Mouse (Mus musculus) midbrain, embryonic 14.5 days (tissue): ENCODE data around the gene Crebrf. TPM values are rescaled to one million over a fixed set of nuclear protein-coding genes. Genes with fewer than 3 reads are reported as not detected.

Experiments used
- ATAC-seq: fragments of 200-750 bp; cut with Nextera tagmentation; 2 replicates; pipeline ENCODE4 v1.8.0; 2017; ENCODE audit warnings: moderate number of reproducible peaks, moderate library complexity; ENCODE audit not compliant: low FRiP score, low TSS enrichment
- DNase-seq: peaks from one replicate; pipeline ENCODE4 v3.0.0-alpha.2; 2015
- H3K27ac ChIP-seq: fragments of 300-500 bp; sonication (generic); replicated peaks from 2 replicates; pipeline ENCODE4 v1.5.1; 2014; ENCODE audit warnings: mild to moderate bottlenecking, low read depth, low read length, moderate library complexity
- H3K27me3 ChIP-seq: fragments of 300-500 bp; sonication (generic); 2 replicates; pipeline ENCODE4 v1.6.1; 2014; ENCODE audit warnings: low read length, control low read depth, mixed read lengths; ENCODE audit not compliant: control insufficient read depth, insufficient read depth
- H3K36me3 ChIP-seq: fragments of 300-500 bp; sonication (generic); 2 replicates; pipeline ENCODE4 v1.6.1; 2014; ENCODE audit warnings: low read length, control low read depth; ENCODE audit not compliant: control insufficient read depth, insufficient read depth
- H3K4me1 ChIP-seq: fragments of 300-500 bp; sonication (generic); 2 replicates; pipeline ENCODE4 v1.6.1; 2014; ENCODE audit warnings: mild to moderate bottlenecking, antibody characterized with exemption, low read length, control low read depth; ENCODE audit not compliant: control insufficient read depth, insufficient read depth
- H3K4me2 ChIP-seq: fragments of 300-500 bp; sonication (generic); 2 replicates; pipeline ENCODE4 v1.6.1; 2014; ENCODE audit warnings: mild to moderate bottlenecking, low read length, moderate library complexity
- H3K4me3 ChIP-seq: fragments of 300-500 bp; sonication (generic); replicated peaks from 2 replicates; pipeline ENCODE4 v1.5.1; 2014; ENCODE audit warnings: low read depth, low read length
- H3K9ac ChIP-seq: fragments of 300-500 bp; sonication (generic); replicated peaks from 2 replicates; pipeline ENCODE4 v1.6.1; 2014; ENCODE audit warnings: mild to moderate bottlenecking, low read length, moderate library complexity
- H3K9me3 ChIP-seq: fragments of 300-500 bp; sonication (generic); 2 replicates; pipeline ENCODE4 v1.6.1; 2016; ENCODE audit warnings: low read length, control low read depth, mixed read lengths; ENCODE audit not compliant: control insufficient read depth
- WGBS: fragments of 180-500 bp; shearing (Covaris S2); extraction: QIAGEN DNeasy Blood & Tissue Kit; methylation state at CpG from one replicate; pipeline ENCODE4 v1.1.7; 2014; 5-methylcytosine and 5-hydroxymethylcytosine counted together
- polyA plus RNA-seq: library from polyadenylated mRNA; unstranded; fragments of >200 nt; fragmentation: Nextera tagmentation; extraction: Ambion mirVana; gene quantifications from 2 replicates; pipeline ENCODE4 v1.2.1, GENCODE M21; 2014

Crebrf gene
- polyA plus RNA-seq, 1 experiment from 2014 or later = 18.1 TPM

GRCm38 (mm10) chr17:26778430-26779100 is 63.1 kb downstream of the Crebrf start:
- no peaks in the 10 kb centered on the region for H3K27me3 ChIP-seq
- peaks cover 5% of the 10 kb centered on the region; the same call in 1 of the 2 replicates for H3K36me3 ChIP-seq
- ATAC-seq (no peak), DNase-seq (no peak)
- peaks cover 8% of the 10 kb centered on the region for H3K4me1 ChIP-seq
- H3K9me3 ChIP-seq = no peaks in the 10 kb centered on the region
- H3K27ac ChIP-seq = no peak overlapping the region
- H3K4me2 ChIP-seq = no peak overlapping the region
- 95% methylated on average over 3 of the region's 3 CpGs for WGBS
- no peak overlapping the region for H3K4me3 ChIP-seq
- no peak overlapping the region for H3K9ac ChIP-seq

GRCm38 (mm10) chr17:26779471-26779870 is 64.0 kb downstream of the Crebrf start:
- H3K4me2 ChIP-seq = no peak overlapping the region
- peaks cover 12% of the 10 kb centered on the region for H3K36me3 ChIP-seq
- H3K4me3 ChIP-seq = no peak overlapping the region
- no peak overlapping the region for H3K9ac ChIP-seq
- WGBS = 91% methylated on average over 2 of the region's 2 CpGs
- ATAC-seq = no peak
- DNase-seq = no peak
- peaks cover 8% of the 10 kb centered on the region for H3K4me1 ChIP-seq
- no peaks in the 10 kb centered on the region for H3K27me3 ChIP-seq
- H3K27ac ChIP-seq = no peak overlapping the region
- no peaks in the 10 kb centered on the region for H3K9me3 ChIP-seq

GRCm38 (mm10) chr17:26780750-26781571 is 65.5 kb downstream of the Crebrf start, which contains the start of gene Bnip1:
Bnip1 (plus strand) TSS chr17:26781066.
- peak; percentile 92 for DNase-seq

GRCm38 (mm10) chr17:26781610-26782043 is 66.2 kb downstream of the Crebrf start:
- Histone ChIP-seq H3K27ac (no peak overlapping the region), H3K9me3 (no peaks in the 10 kb centered on the region), H3K4me1 (peaks cover 8% of the 10 kb centered on the region), H3K27me3 (no peaks in the 10 kb centered on the region), H3K4me3 (peak overlapping the region; percentile 78), H3K9ac (peak overlapping the region; percentile 81), H3K36me3 (peaks cover 32% of the 10 kb centered on the region), H3K4me2 (peak overlapping the region; percentile 87)
- DNase-seq (no peak), ATAC-seq (no peak)
- 25% methylated on average over 5 of the region's 5 CpGs for WGBS

More at GRCm38 (mm10) chr17:26780750-26781571, 65.5 kb downstream of the Crebrf start, which contains the start of gene Bnip1:
- H3K9me3 ChIP-seq = no peaks in the 10 kb centered on the region
- peak within 1 kb of the TSS; percentile 61; the same call in 1 of the 2 replicates for H3K27ac ChIP-seq
- WGBS = under 1% methylated on average over 42 of the region's 42 CpGs
- peak within 1 kb of the TSS; percentile 87 for H3K4me2 ChIP-seq
- H3K4me3 ChIP-seq = peak within 1 kb of the TSS; percentile 78
- H3K27me3 ChIP-seq = no peaks in the 10 kb centered on the region
- ATAC-seq = peak; percentile 57; the same call in 1 of the 2 replicates
- H3K9ac ChIP-seq = peak within 1 kb of the TSS; percentile 81
- H3K36me3 ChIP-seq = peaks cover 25% of the 10 kb centered on the region
- H3K4me1 ChIP-seq = peaks cover 8% of the 10 kb centered on the region

GRCm38 (mm10) chr17:26784525-26784924 is 69.1 kb downstream of the Crebrf start:
- WGBS = 93% methylated on average over 8 of the region's 8 CpGs
- Histone ChIP-seq H3K4me1 (peaks cover 8% of the 10 kb centered on the region), H3K27me3 (no peaks in the 10 kb centered on the region), H3K27ac (no peak overlapping the region), H3K4me2 (no peak overlapping the region), H3K4me3 (no peak overlapping the region), H3K9me3 (no peaks in the 10 kb centered on the region), H3K9ac (no peak overlapping the region), H3K36me3 (peaks cover 57% of the 10 kb centered on the region)
- no peak for ATAC-seq
- no peak for DNase-seq

GRCm38 (mm10) chr17:26786586-26786985 is 71.1 kb downstream of the Crebrf start:
- DNase-seq = no peak
- Histone ChIP-seq H3K4me2 (no peak overlapping the region), H3K4me1 (peaks cover 5% of the 10 kb centered on the region), H3K9ac (no peak overlapping the region), H3K9me3 (no peaks in the 10 kb centered on the region), H3K36me3 (peaks cover 78% of the 10 kb centered on the region), H3K27me3 (no peaks in the 10 kb centered on the region), H3K4me3 (no peak overlapping the region), H3K27ac (no peak overlapping the region)
- WGBS = 88% methylated on average over 7 of the region's 7 CpGs
- ATAC-seq = no peak

- no peak for ATAC-seq
- WGBS = 94% methylated on average over 8 of the region's 8 CpGs
- Histone ChIP-seq H3K4me3 (no peak overlapping the region), H3K9ac (no peak overlapping the region), H3K27me3 (no peaks in the 10 kb centered on the region), H3K36me3 (peaks cover 93% of the 10 kb centered on the region), H3K27ac (no peak overlapping the region), H3K4me1 (no peaks in the 10 kb centered on the region), H3K4me2 (no peak overlapping the region), H3K9me3 (no peaks in the 10 kb centered on the region)
- no peak for DNase-seq
Measured at GRCm38 (mm10) chr17:26788986-26789385, 73.5 kb downstream of the Crebrf start.

GRCm38 (mm10) chr17:26789460-26790268 is 74.2 kb downstream of the Crebrf start:
- no peak for ATAC-seq
- Histone ChIP-seq H3K36me3 (peaks cover 88% of the 10 kb centered on the region), H3K9me3 (no peaks in the 10 kb centered on the region), H3K4me3 (no peak overlapping the region), H3K27me3 (no peaks in the 10 kb centered on the region), H3K27ac (no peak overlapping the region), H3K4me2 (no peak overlapping the region), H3K4me1 (no peaks in the 10 kb centered on the region), H3K9ac (no peak overlapping the region)
- no peak for DNase-seq
- WGBS = 96% methylated on average over 8 of the region's 8 CpGs
